Mouse (Mus musculus) retina, adult 2 months (tissue): ENCODE data around the gene Arl8a.

Experiments
- DNase-seq: peaks from one replicate; pipeline ENCODE4 v3.0.0-alpha.2; 2012; ENCODE audit warnings: low read depth, low spot score

Gene Arl8a

DNA sequence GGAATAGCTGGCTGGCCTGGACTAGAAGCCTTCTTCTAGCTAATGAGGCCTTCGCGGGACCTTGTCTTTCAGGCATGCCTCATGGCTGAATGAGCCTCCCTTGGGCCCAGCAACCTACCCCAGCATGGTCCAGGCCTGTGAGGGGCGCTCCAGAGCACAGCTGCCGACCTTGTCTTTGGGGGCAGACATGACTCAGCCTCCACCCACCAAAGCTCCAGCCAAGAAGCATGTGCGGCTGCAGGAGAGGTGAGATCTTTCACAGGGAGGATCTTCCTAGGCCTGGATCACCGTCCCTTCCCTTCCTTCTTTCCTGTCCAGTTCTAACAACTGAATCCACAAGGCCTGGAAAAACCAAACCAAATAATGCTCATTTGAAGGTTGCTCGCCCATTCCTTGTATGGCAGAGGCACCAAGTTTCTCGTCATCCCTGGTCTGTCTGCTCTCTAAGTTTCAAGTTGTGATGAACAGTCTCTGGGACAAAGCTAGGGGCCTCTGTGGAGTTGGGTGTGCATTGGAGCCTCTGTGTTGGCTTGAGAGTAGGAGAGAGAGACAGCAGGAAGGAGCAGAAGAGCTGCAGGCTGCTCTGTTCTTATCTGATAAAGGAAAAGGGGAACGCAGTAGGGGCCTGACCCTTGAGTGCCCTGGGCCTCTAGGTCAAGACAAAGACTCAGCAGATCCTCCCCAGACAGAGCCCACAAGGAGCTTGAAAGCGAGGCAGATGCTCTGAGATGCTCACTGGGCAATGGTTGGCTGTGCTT lies 12.8 kb upstream of the Arl8a start:
- no peak for DNase-seq

- no peak for DNase-seq
Measured at GRCm38 (mm10) chr1:135135111-135135787, 11.4 kb upstream of the Arl8a start.

GRCm38 (mm10) chr1:135136500-135136899 lies 10.1 kb upstream of the Arl8a start:
- DNase-seq: peak; percentile 67

- DNase-seq: no peak
Measured at GRCm38 (mm10) chr1:135139906-135140305, 6.7 kb upstream of the Arl8a start.

- no peak for DNase-seq
Measured at GRCm38 (mm10) chr1:135142452-135142851, 4.2 kb upstream of the Arl8a start.

DNA sequence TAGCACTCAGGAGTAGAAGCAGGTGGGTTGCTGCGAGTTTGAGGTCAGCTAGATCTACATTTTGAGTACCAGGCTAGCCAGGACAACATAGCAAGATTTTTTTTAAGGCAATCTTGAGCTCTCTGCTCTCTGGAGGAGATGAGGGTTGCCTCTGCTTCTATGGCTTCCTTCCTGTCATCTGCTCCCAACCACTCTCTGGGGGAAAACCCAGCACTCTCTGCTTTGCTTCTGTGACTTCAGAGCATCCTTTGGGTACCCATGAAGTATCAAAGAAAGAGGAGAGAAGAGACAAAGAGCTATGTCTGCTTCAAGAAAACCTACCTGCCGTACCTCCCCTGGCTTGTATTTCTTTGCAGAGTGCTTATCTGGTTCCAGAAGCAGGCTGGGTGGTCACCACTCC lies 2.7 kb upstream of the Arl8a start:
- DNase-seq: no peak

GRCm38 (mm10) chr1:135146946-135147701 lies 500 bp downstream of the Arl8a start:
- peak; percentile 39 for DNase-seq

- no peak for DNase-seq
Measured at GRCm38 (mm10) chr1:135147702-135148058, 1.1 kb downstream of the Arl8a start.

- no peak for DNase-seq
Measured at GRCm38 (mm10) chr1:135148476-135148875, 1.9 kb downstream of the Arl8a start.

- DNase-seq: no peak
Measured at GRCm38 (mm10) chr1:135148996-135149395, 2.4 kb downstream of the Arl8a start.

GRCm38 (mm10) chr1:135154011-135154410 lies 7.4 kb downstream of the Arl8a start:
- DNase-seq: no peak

DNA sequence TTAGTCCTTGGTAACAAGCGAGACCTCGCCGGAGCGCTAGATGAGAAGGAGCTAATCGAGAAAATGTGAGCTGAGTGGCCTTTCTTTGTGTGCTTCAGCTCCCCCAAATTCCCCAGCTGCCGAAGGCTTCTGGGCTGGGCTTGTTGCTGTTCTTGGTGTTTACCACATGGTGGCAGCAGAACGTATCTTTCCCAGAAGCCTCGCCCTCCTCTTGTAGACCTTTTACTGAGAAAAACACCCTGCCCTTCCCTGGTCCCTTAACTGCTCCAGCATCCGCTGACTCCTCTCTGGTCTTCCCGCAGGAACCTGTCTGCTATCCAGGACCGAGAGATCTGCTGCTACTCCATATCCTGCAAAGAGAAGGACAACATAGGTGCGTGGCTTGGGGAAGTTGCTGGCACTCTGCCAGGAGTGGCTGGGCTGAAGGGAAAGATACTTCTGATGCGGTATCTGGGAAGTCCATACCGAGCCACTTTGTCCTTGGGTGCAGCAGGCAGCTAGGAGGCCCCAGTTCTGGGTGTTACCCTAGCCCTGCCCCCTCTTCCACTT lies 7.9 kb downstream of the Arl8a start:
- peak; percentile 63 for DNase-seq

- no peak for DNase-seq
Measured at GRCm38 (mm10) chr1:135156300-135156699, 9.7 kb downstream of the Arl8a start.

GRCm38 (mm10) chr1:135158633-135159032 lies 12.0 kb downstream of the Arl8a start:
- DNase-seq: no peak

GRCm38 (mm10) chr1:135159074-135159473 lies 12.4 kb downstream of the Arl8a start:
- DNase-seq: no peak

- no peak for DNase-seq
Measured at GRCm38 (mm10) chr1:135159556-135160123, 13.0 kb downstream of the Arl8a start.

GRCm38 (mm10) chr1:135160411-135161050 lies 13.9 kb downstream of the Arl8a start:
- DNase-seq: no peak

DNA sequence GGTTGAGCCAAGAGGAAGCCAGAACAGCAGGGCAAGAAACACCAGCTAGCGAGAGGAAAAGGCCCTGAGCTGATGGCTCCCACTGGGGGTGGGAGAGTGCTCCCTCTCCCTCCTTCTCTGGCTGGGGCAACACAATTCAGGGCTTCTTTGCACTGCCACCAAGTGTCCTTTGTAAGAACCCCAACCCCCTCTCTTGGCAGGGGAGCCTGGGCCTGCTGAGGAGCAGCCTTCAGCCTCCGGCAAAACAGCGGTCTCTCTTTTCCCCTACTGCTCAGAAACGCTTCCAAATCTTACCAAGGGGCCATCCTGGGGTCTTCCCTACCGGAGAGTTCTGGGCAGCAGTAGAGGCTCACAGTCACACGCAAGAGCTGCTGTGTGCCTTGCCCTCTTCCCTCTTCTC lies 16.1 kb downstream of the Arl8a start:
- no peak for DNase-seq

DNA sequence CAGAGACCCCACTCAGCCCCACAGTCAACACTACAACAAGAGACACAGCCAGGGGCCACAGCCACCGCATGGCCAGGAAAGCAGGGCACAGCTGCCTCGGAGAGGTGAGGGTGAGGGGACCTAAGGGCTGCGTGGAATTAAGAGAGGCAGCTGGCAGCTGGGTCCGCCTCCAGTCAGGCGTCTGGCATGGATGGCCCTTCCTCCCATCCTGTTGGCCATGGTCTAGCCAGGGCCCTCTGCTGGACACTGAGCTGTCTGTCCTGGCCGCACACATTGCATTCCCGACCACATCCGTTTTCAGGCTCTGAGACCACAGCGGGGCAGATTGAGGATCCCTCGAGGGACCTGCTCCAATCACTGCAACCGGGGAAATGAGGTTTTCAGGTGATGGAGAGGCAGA lies 20.8 kb downstream of the Arl8a start, which contains the start of gene Gpr37l1:
TSS of gene Gpr37l1 (minus strand) at position 247 of the 400 bp plus-strand sequence.
- no peak for DNase-seq

DNA sequence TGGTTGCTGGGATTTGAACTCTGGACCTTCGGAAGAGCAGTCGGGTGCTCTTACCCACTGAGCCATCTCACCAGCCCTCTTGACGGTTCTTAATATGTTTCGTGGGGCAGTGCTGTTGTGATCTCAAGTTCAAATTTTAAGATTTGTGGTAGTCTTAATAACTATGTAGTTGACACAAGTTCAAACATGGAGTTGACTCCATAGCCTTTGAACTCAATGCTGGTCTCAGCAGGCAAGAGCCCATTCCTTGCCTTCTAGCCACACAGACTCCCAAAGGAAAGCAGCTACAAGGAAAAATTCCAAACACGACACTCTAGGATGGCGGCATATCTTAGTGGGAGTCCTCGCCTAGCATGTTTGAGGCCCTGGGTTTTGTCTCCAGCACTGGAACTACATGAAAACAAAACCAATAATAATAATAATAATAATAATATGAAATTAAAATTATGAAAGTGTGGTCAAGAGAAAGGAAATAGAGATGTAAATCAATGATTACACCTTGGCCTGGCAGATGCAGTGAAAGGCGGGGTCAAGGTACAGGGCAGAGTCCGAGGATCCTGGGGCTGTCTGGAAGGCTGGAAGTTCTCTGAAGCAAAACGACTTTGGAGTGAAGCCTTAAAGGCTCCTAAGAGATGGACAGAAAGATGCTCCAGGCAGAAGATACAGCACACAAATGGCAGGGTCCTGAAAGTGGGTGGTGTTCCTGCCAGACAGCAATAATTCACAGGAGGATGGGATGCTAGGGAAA lies 22.0 kb downstream of the Arl8a start:
- DNase-seq: no peak
